Comparison of ENCODE assay signal across 18 mouse cellular contexts in genomic region chr16:11601336-11602082, GRCm38 (mm10).
"Had no signal": no experiment of that assay in that cellular context is flagged by ENCODE, and none has a peak within 500 bp of the region (broad histone marks: within the 10 kb centered on the region; RNA-seq: fewer than 3 reads in every experiment).

No protein-coding gene starts in this region.

- H3K4me1 ChIP-seq: midbrain, embryonic 10.5 days; stomach, embryonic 15.5 days had no signal

- DNase-seq: kidney, adult 8-10 months; kidney, postnatal 36 days; left cerebral cortex, postnatal 4 days; lung, embryonic 14.5 days; lung, postnatal 10 days; midbrain, embryonic 14.5 days; right cerebral cortex, postnatal 4 days; spleen, adult 18-20 months; thymus, adult 2 months; thymus, postnatal 4 days had no signal

- H3K27me3 ChIP-seq: limb, embryonic 13.5 days; liver, embryonic 15.5 days; neural tube, embryonic 15.5 days; stomach, embryonic 15.5 days had no signal

- H3K9ac ChIP-seq: limb, embryonic 13.5 days; liver, embryonic 15.5 days; lung, embryonic 14.5 days; neural tube, embryonic 15.5 days; stomach, embryonic 15.5 days had no signal

- H3K36me3 ChIP-seq: limb, embryonic 13.5 days; liver, embryonic 15.5 days; midbrain, embryonic 10.5 days; neural tube, embryonic 15.5 days; stomach, embryonic 15.5 days had no signal

- H3K27ac ChIP-seq: layer of hippocampus, adult 2 months; limb, embryonic 13.5 days; midbrain, embryonic 10.5 days; neural tube, embryonic 15.5 days; stomach, embryonic 15.5 days had no signal

- H3K9me3 ChIP-seq: limb, embryonic 13.5 days; liver, embryonic 15.5 days; midbrain, embryonic 10.5 days; neural tube, embryonic 15.5 days; stomach, embryonic 15.5 days had no signal

- H3K4me2 ChIP-seq: limb, embryonic 13.5 days; liver, embryonic 15.5 days; lung, embryonic 14.5 days; neural tube, embryonic 15.5 days; stomach, embryonic 15.5 days had no signal

- ATAC-seq: intestine, postnatal 0 days had no signal

- H3K4me3 ChIP-seq: layer of hippocampus, adult 2 months; limb, embryonic 13.5 days; liver, embryonic 15.5 days; midbrain, embryonic 10.5 days; myocyte; neural tube, embryonic 15.5 days; stomach, embryonic 15.5 days had no signal
